Mouse (Mus musculus): ENCODE data around the gene Dock2.

The Dock2 gene

GRCm38 (mm10) chr11:34771221-34771986 lies 12.3 kb downstream of the Dock2 start:
- in situ Hi-C loops (cut with MboI; ENCODE audit: low pct_unique_long_range_greater_than_20kb in 1 of 2, low sequenced_read_pairs in 2 of 2, unreplicated experiment in 1 of 2): no loop called here

DNA sequence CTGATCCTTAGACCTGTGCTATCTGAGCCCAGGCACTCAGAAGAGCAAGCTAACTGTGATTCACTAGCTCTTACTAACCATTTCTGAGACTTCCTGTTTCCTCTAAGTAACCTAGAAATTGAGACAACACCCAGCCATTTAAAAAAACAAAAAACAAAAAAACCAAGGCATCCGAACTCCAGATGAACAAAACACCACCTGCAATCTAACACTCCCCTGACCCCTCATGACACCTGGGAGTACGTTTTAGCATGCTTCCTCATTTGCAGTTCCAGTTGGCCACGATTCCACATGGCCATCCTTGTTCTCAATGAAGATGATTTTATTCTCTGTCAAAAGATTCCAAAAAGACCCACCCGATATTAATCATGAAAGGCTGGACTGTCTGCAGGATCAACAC lies 13.0 kb downstream of the Dock2 start:
- in situ Hi-C loops (cut with MboI; ENCODE audit: low pct_unique_long_range_greater_than_20kb in 1 of 2, low sequenced_read_pairs in 2 of 2, unreplicated experiment in 1 of 2): no loop called here

DNA sequence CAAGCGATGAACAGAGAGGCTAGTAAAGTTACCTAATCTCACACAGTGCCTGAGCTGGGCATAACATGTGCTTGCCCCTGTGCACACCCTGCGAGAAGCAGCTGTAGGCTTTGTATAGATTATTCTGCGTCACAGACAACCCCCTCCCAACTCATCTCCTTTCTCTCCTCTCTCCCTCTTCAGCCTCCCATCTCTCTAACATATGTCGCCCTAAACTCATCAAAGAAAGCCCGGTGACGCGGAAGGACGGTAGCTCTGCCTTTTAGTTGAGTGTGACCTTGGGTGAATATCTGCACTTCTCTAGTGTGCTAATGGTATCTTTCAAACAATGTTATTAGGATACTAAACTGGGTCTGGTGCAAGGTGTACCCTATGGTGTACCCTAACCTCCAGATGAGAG lies 13.7 kb downstream of the Dock2 start:
- in situ Hi-C loops (cut with MboI; ENCODE audit: low pct_unique_long_range_greater_than_20kb in 1 of 2, low sequenced_read_pairs in 2 of 2, unreplicated experiment in 1 of 2): no loop called here

- in situ Hi-C loops (cut with MboI; ENCODE audit: low pct_unique_long_range_greater_than_20kb in 1 of 2, low sequenced_read_pairs in 2 of 2, unreplicated experiment in 1 of 2): no loop called here
These were observed 14.3 kb downstream of the Dock2 start for GRCm38 (mm10) chr11:34769396-34769795.

GRCm38 (mm10) chr11:34763739-34764361 lies 19.8 kb downstream of the Dock2 start:
- in situ Hi-C loops (cut with MboI; ENCODE audit: low pct_unique_long_range_greater_than_20kb in 1 of 2, low sequenced_read_pairs in 2 of 2, unreplicated experiment in 1 of 2): no loop called here

GRCm38 (mm10) chr11:34762570-34763127 lies 21.0 kb downstream of the Dock2 start:
- in situ Hi-C loops (cut with MboI; ENCODE audit: low pct_unique_long_range_greater_than_20kb in 1 of 2, low sequenced_read_pairs in 2 of 2, unreplicated experiment in 1 of 2): no loop called here

- in situ Hi-C loops (cut with MboI; ENCODE audit: low pct_unique_long_range_greater_than_20kb in 1 of 2, low sequenced_read_pairs in 2 of 2, unreplicated experiment in 1 of 2): no loop called here
These were observed 21.6 kb downstream of the Dock2 start for GRCm38 (mm10) chr11:34762125-34762524.

DNA sequence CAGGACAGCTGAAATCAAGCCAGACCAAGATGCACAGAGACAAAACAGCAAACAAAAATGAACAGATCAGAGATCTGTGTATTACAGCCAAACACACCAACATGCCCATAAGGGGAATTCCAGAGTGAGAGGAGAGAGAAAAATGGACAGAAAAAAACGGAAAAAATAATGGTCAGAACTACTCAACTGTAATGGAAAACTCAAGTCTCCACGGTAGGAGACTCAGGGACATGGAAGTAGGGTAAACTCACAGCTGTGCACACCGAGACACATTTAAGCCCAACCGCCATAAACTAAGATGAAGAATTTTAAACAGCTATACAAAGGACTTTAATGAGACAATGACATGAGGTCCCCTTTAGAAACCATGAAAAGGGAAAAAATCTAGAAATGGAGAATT lies 24.1 kb downstream of the Dock2 start:
- in situ Hi-C loops (cut with MboI; ENCODE audit: low pct_unique_long_range_greater_than_20kb in 1 of 2, low sequenced_read_pairs in 2 of 2, unreplicated experiment in 1 of 2): no loop called here

DNA sequence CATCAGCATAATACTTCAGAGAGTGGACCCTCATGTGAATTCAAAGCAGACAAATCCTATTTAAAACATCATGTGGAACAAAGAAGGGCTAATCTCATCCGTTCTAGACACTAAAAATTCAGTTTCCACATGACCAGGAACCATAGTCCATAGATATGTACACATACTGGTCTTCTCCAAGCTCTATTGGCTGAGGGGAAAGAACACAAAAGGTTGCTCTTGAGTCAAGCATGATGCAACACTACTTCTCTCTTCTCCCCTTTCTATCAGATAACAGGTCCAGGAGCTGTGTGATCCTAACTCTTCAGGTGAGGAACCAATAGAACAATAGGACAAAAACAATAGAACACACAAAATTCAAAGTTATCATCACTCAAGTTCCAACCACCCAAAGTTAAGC lies 42.6 kb downstream of the Dock2 start:
- in situ Hi-C loops (cut with MboI; ENCODE audit: low pct_unique_long_range_greater_than_20kb in 1 of 2, low sequenced_read_pairs in 2 of 2, unreplicated experiment in 1 of 2): no loop called here

DNA sequence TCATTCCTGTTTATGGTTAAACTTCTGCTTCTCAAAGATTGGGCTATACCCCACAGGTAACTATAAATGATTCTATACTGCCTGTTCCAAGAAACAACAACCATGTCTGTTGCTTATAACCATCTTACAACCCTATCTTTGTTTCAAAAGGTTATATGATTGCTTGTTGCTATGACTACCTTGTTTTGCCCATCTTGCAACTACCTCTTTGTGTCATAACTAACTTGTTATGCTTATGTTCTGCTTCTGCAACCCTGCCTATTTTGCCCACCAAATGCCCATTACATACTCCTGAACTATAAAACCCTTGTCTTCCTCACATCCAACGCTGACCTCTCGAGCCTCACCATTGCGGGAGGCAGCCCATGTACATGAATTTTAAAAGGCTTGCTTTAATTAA lies 43.9 kb downstream of the Dock2 start:
- in situ Hi-C loops (cut with MboI; ENCODE audit: low pct_unique_long_range_greater_than_20kb in 1 of 2, low sequenced_read_pairs in 2 of 2, unreplicated experiment in 1 of 2): no loop called here

DNA sequence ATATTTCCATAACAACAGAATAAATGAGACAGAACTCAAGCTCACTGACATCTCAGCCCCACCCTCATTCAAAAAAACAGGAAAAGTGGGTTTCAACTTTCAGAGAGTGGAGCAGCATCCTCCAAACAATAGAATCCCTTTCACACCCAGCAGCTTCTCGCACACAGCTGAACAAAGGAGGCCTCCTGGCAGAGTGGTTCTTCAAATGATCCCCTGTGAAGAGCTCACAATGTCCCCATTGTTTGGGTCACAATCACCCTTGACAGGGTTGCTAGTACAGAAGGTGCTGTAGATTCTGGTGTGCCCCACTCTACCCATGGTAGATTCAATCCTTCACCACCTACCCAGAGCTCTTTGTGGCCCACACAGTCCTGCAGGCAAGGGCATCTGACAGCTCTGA lies 44.7 kb downstream of the Dock2 start:
- in situ Hi-C loops (cut with MboI; ENCODE audit: low pct_unique_long_range_greater_than_20kb in 1 of 2, low sequenced_read_pairs in 2 of 2, unreplicated experiment in 1 of 2): no loop called here

- in situ Hi-C loops (cut with MboI; ENCODE audit: low pct_unique_long_range_greater_than_20kb in 1 of 2, low sequenced_read_pairs in 2 of 2, unreplicated experiment in 1 of 2): no loop called here
These were observed 46.5 kb downstream of the Dock2 start for GRCm38 (mm10) chr11:34737193-34737592.

GRCm38 (mm10) chr11:34734033-34734432 lies 49.7 kb downstream of the Dock2 start:
- in situ Hi-C loops (cut with MboI; ENCODE audit: low pct_unique_long_range_greater_than_20kb in 1 of 2, low sequenced_read_pairs in 2 of 2, unreplicated experiment in 1 of 2): no loop called here

GRCm38 (mm10) chr11:34727467-34727866 lies 56.2 kb downstream of the Dock2 start:
- in situ Hi-C loops (cut with MboI; ENCODE audit: low pct_unique_long_range_greater_than_20kb in 1 of 2, low sequenced_read_pairs in 2 of 2, unreplicated experiment in 1 of 2): no loop called here

GRCm38 (mm10) chr11:34726699-34727347 lies 56.9 kb downstream of the Dock2 start:
- in situ Hi-C loops (cut with MboI; ENCODE audit: low pct_unique_long_range_greater_than_20kb in 1 of 2, low sequenced_read_pairs in 2 of 2, unreplicated experiment in 1 of 2): no loop called here

DNA sequence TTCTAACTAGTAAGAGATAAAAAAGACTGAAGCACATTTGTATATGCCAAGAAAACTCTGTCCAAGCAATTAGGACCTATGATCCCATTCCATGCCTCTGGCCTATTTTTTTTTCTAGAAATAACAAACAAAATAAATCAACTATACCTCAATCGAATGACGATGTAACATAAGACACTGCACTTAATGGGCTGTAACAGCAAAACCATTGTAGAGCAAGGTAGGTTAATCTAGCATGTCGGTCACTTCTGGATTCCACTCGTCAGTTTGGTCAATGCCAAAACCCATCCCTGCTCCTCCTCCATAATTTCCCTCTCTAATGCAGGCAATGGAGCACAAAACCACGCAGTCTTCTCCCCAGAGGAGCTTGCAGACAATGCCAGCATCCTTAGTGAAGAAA lies 70.3 kb downstream of the Dock2 start:
- in situ Hi-C loops (cut with MboI; ENCODE audit: low pct_unique_long_range_greater_than_20kb in 1 of 2, low sequenced_read_pairs in 2 of 2, unreplicated experiment in 1 of 2): no loop called here

GRCm38 (mm10) chr11:34708278-34708677 lies 75.4 kb downstream of the Dock2 start:
- in situ Hi-C loops (cut with MboI; ENCODE audit: low pct_unique_long_range_greater_than_20kb in 1 of 2, low sequenced_read_pairs in 2 of 2, unreplicated experiment in 1 of 2): no loop called here

DNA sequence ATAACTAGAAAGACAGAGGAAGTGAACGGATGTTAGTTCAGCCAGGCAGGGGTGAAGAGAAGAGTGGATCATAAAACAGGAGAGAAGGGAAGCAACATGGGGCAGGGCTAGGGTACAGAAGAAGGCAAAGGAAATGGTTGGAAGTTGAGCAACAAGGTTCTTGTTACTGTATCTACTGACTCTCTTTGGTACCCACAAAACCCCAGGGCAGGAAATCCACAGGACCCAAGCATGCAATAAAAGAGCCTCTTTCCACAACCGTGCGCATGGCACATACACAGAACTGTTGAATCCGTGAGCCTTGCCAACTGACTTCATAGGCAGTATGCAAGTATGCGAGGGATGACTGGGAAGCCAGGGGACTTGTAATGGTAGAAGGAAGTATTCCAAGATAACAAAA lies 76.3 kb downstream of the Dock2 start:
- in situ Hi-C loops (cut with MboI; ENCODE audit: low pct_unique_long_range_greater_than_20kb in 1 of 2, low sequenced_read_pairs in 2 of 2, unreplicated experiment in 1 of 2): no loop called here

- in situ Hi-C loops (cut with MboI; ENCODE audit: low pct_unique_long_range_greater_than_20kb in 1 of 2, low sequenced_read_pairs in 2 of 2, unreplicated experiment in 1 of 2): no loop called here
These were observed 78.6 kb downstream of the Dock2 start for GRCm38 (mm10) chr11:34705108-34705446.
